Mouse (Mus musculus): ENCODE data around the gene Gpr152. TPM values are rescaled to one million over a fixed set of nuclear protein-coding genes. Genes with fewer than 3 reads are reported as not detected.

The Gpr152 gene
- polyA plus RNA-seq, 1 experiment: not detected

DNA sequence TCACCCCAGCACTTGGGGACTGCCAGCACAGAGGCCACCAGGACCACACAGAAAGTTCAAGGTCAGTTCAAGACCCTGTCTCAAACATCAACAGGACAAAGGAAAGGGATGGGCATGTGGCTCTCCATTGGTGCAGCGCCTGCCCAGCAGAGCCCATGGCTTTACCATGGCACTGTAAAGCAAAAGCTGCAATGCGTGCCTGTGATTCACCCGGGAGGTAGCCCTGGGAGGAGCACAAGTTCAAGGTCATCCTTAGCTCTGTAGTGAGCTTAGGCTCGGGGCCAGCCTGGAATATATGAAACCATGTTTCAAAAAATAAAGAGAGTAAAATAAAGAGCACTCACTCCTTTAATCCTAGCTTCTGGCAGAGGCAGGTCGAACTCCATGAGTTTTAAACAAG is 12.3 kb downstream of the Gpr152 start:
- Histone ChIP-seq H3K27ac (ENCODE audit: insufficient read depth, low read length) (no peak overlapping the region), H3K9me3 (replicated peaks; ENCODE audit: control insufficient read depth, insufficient read depth, low read length, poor library complexity, severe bottlenecking) (no peaks in the 10 kb centered on the region), H3K4me1 (ENCODE audit: control insufficient read depth, insufficient read depth, low read length) (peaks cover 2% of the 10 kb centered on the region), H3K9ac (ENCODE audit: low read depth, poor library complexity, severe bottlenecking) (no peak overlapping the region), H3K36me3 (ENCODE audit: control insufficient read depth, insufficient read depth, low read length, poor library complexity, severe bottlenecking) (0 out of 2 replicates have a peak, but pooled peaks cover 2% of the 10 kb centered on the region), H3K27me3 (ENCODE audit: control insufficient read depth, insufficient read depth, low read length, poor library complexity, severe bottlenecking) (no peaks in the 10 kb centered on the region), H3K4me3 (ENCODE audit: low read depth, low read length) (no peak overlapping the region)
- no peak for TF ChIP-seq EP300 (IDR thresholded peaks at IDR 0.05; ENCODE audit: insufficient read depth, low read depth, low read length)
- no peak for TF ChIP-seq POLR2A (IDR thresholded peaks at IDR 0.05; ENCODE audit: insufficient read depth, low read length)
- TF ChIP-seq CTCF (IDR thresholded peaks at IDR 0.05; ENCODE audit: low read depth, low read length): no peak

DNA sequence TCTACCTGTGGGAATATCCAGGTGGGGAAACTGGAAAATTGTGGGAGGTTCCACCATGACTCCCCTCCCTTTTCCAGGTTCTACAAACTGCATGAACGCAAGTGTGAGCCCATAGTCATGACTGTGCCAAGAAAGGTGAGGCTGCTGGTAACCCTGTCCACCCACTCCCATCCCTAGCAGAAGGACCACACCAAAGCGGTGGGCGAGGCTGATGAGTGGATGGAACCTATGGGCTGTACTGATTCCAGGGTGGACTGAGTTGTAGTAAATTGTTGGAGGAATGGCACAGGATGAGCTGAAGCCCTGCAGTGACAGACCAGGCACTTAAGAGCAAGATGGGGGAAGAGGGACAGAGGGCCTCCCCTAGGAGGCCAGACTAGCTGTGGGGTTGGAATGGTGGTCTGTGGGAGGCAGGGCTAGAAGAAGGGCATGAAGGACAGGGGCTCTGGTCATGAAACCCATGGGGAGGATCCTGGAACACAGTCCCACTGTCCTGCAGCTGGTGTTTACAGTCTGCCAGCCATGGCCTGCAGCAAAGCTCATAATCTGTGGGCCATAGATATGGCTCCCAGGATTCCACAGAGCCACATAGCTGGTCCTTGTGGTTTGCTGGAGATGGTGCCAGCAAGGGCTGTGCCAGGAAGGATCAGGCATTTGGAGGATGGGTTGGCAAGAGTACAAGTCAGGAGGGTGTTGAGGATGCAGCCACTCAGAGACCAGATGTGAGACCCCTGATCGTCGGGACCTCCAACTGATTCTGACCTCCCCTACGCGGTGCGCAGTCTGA is 13.1 kb downstream of the Gpr152 start:
- Histone ChIP-seq H3K27ac (ENCODE audit: insufficient read depth, low read length) (no peak overlapping the region), H3K36me3 (ENCODE audit: control insufficient read depth, insufficient read depth, low read length, poor library complexity, severe bottlenecking) (0 out of 2 replicates have a peak, but pooled peaks cover 2% of the 10 kb centered on the region), H3K27me3 (ENCODE audit: control insufficient read depth, insufficient read depth, low read length, poor library complexity, severe bottlenecking) (no peaks in the 10 kb centered on the region), H3K4me1 (ENCODE audit: control insufficient read depth, insufficient read depth, low read length) (peaks cover 2% of the 10 kb centered on the region), H3K9ac (ENCODE audit: low read depth, poor library complexity, severe bottlenecking) (no peak overlapping the region), H3K4me3 (ENCODE audit: low read depth, low read length) (no peak overlapping the region), H3K9me3 (replicated peaks; ENCODE audit: control insufficient read depth, insufficient read depth, low read length, poor library complexity, severe bottlenecking) (no peaks in the 10 kb centered on the region)
- TF ChIP-seq EP300 (IDR thresholded peaks at IDR 0.05; ENCODE audit: insufficient read depth, low read depth, low read length) (no peak), POLR2A (IDR thresholded peaks at IDR 0.05; ENCODE audit: insufficient read depth, low read length) (no peak), CTCF (IDR thresholded peaks at IDR 0.05; ENCODE audit: low read depth, low read length) (no peak)

DNA sequence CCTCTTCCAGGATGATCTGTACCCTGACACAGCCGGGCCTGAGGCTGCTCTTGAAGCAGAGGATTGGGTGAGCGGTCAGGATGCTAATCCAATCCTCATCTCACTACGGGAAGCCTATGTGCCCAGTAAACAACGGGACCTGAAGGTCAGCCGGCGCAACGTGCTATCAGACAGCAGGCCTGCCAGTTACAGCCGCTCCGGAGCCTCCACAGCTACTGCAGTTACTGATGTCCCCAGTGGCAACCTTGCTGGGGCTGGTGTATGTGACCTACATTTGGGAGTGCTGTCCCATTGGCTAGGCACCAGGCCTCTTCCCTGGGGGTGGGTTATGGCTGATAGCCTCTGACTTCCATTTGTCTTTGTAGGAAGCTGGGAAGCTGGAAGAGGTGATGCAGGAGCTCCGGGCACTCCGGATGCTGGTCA is 13.7 kb downstream of the Gpr152 start, which contains the start of gene Ptprcap:
Ptprcap (plus strand) TSS at position 373 of the 423 bp plus-strand sequence.
- 0 out of 2 replicates have a peak, but pooled peaks cover 2% of the 10 kb centered on the region for H3K36me3 ChIP-seq (ENCODE audit: control insufficient read depth, insufficient read depth, low read length, poor library complexity, severe bottlenecking)
- H3K27me3 ChIP-seq (ENCODE audit: control insufficient read depth, insufficient read depth, low read length, poor library complexity, severe bottlenecking): no peaks in the 10 kb centered on the region
- no peak within 1 kb of the TSS for H3K27ac ChIP-seq (ENCODE audit: insufficient read depth, low read length)
- H3K9me3 ChIP-seq (replicated peaks; ENCODE audit: control insufficient read depth, insufficient read depth, low read length, poor library complexity, severe bottlenecking): no peaks in the 10 kb centered on the region
- TF ChIP-seq POLR2A (IDR thresholded peaks at IDR 0.05; ENCODE audit: insufficient read depth, low read length): no peak
- no peak for TF ChIP-seq EP300 (IDR thresholded peaks at IDR 0.05; ENCODE audit: insufficient read depth, low read depth, low read length)
- no peak for TF ChIP-seq CTCF (IDR thresholded peaks at IDR 0.05; ENCODE audit: low read depth, low read length)
- no peak within 1 kb of the TSS for H3K9ac ChIP-seq (ENCODE audit: low read depth, poor library complexity, severe bottlenecking)
- H3K4me3 ChIP-seq (ENCODE audit: low read depth, low read length): no peak within 1 kb of the TSS
- peaks cover 2% of the 10 kb centered on the region for H3K4me1 ChIP-seq (ENCODE audit: control insufficient read depth, insufficient read depth, low read length)

DNA sequence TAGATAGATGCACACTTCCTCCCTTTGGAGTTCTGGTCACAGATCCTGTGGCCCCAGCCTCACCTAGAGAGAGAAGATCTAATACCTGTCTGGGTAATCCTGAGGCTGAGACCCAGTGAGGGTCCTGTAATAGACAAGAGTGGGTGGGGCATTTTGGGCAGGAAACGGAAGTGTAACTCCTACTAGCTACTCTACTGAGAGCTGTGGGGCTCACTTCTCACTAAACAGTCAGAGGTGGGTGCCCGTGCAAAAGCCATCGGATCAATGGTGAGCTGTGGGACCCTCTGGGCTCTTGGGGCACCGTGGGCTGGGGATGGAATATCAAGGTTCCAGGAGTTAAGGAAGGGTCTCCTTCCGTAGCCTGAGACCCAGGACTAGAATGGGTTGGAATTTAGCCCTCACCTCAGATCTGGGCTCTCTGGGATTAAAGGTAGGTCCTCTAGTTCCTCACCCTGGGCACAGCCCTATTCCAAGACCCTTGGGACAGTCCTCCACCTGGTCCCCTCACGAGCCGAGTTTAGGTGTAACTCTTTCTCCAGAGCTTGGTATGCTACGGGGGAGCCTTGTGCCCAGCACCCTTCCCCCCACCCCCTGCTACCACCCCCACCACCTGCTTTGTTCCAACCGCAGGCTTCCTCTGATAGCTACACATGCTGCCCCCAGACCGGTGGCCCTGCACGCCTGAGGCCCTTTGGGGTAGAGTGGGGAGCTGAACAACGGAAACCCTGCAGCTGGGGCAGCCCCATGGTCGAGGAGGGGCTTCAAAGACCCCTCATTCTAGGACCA is 15.0 kb downstream of the Gpr152 start:
- TF ChIP-seq POLR2A (IDR thresholded peaks at IDR 0.05; ENCODE audit: insufficient read depth, low read length) (no peak), EP300 (IDR thresholded peaks at IDR 0.05; ENCODE audit: insufficient read depth, low read depth, low read length) (no peak), CTCF (IDR thresholded peaks at IDR 0.05; ENCODE audit: low read depth, low read length) (no peak)
- H3K4me3 ChIP-seq (ENCODE audit: low read depth, low read length): no peak overlapping the region
- H3K4me1 ChIP-seq (ENCODE audit: control insufficient read depth, insufficient read depth, low read length): peaks cover 2% of the 10 kb centered on the region
- H3K9me3 ChIP-seq (replicated peaks; ENCODE audit: control insufficient read depth, insufficient read depth, low read length, poor library complexity, severe bottlenecking): no peaks in the 10 kb centered on the region
- H3K36me3 ChIP-seq (ENCODE audit: control insufficient read depth, insufficient read depth, low read length, poor library complexity, severe bottlenecking): 0 out of 2 replicates have a peak, but pooled peaks cover 2% of the 10 kb centered on the region
- H3K27ac ChIP-seq (ENCODE audit: insufficient read depth, low read length): no peak overlapping the region
- H3K27me3 ChIP-seq (ENCODE audit: control insufficient read depth, insufficient read depth, low read length, poor library complexity, severe bottlenecking): no peaks in the 10 kb centered on the region
- no peak overlapping the region for H3K9ac ChIP-seq (ENCODE audit: low read depth, poor library complexity, severe bottlenecking)

DNA sequence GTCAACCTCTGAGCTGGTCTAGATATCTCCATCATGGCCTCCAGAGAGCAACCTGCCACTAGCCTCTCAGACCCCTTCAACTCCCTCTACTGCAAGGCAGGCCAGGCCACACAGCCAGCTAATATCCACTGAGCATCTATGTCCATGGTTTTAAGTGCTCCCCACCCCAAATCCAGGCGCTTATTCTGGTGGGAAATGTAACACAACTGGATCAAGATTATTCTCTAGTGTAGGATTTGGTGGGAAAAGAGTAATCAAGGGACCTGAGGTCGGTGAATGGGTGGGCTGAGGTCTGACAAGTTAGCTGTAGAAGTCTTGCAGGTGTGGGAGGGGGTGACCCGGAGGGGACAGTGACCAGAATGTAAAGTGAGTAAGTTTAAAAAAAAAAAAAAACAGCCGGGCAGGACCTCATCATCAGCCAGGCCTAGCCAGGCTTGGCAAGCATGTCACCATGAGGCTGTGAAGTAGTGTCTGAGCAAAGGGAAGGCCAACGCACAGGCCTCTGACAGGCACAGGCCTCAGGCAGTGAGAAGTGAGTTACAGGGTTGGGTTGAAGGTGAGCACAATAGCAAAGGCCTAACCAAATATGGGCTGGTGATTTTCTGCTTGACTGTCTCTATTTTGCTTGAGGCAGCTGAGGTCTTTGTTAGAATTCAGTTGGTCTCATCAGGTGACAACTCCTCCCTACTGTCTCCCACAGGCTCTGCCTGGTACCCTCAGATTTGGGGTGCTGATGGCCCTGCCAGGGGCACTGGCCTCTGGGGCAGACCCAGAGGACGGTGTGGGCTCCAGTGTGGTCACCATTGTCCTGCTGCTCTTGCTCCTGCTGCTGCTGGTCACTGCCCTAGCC is 15.9 kb downstream of the Gpr152 start:
- Histone ChIP-seq H3K36me3 (ENCODE audit: control insufficient read depth, insufficient read depth, low read length, poor library complexity, severe bottlenecking) (0 out of 2 replicates have a peak, but pooled peaks cover 2% of the 10 kb centered on the region), H3K27me3 (ENCODE audit: control insufficient read depth, insufficient read depth, low read length, poor library complexity, severe bottlenecking) (no peaks in the 10 kb centered on the region), H3K27ac (ENCODE audit: insufficient read depth, low read length) (no peak overlapping the region), H3K4me1 (ENCODE audit: control insufficient read depth, insufficient read depth, low read length) (no peaks in the 10 kb centered on the region), H3K9ac (ENCODE audit: low read depth, poor library complexity, severe bottlenecking) (no peak overlapping the region), H3K9me3 (replicated peaks; ENCODE audit: control insufficient read depth, insufficient read depth, low read length, poor library complexity, severe bottlenecking) (no peaks in the 10 kb centered on the region), H3K4me3 (ENCODE audit: low read depth, low read length) (peak overlapping the region; percentile 19)
- TF ChIP-seq POLR2A (IDR thresholded peaks at IDR 0.05; ENCODE audit: insufficient read depth, low read length): no peak

Data from ES-Bruce4 (cell line).